Mouse (Mus musculus) hindbrain, embryonic 16.5 days (tissue): ENCODE results near the gene Gucy1a1. TPM values are rescaled to one million over a fixed set of nuclear protein-coding genes. Genes with fewer than 3 reads are reported as not detected.

Source experiments
- ATAC-seq: fragments of 200-750 bp; cut with Nextera tagmentation; 2 replicates; pipeline ENCODE4 v1.8.0; 2017; ENCODE audit warnings: moderate TSS enrichment, moderate library complexity
- H3K27ac ChIP-seq: fragments of 300-500 bp; sonication (generic); 2 replicates; pipeline ENCODE4 v1.5.1; 2014; ENCODE audit warnings: low read depth, mild to moderate bottlenecking, control low read depth, low read length, moderate library complexity
- H3K27me3 ChIP-seq: fragments of 300-500 bp; sonication (generic); replicated peaks from 2 replicates; pipeline ENCODE4 v1.6.1; 2014; ENCODE audit warnings: low read length; ENCODE audit not compliant: control insufficient read depth, insufficient read depth
- H3K36me3 ChIP-seq: fragments of 300-500 bp; sonication (generic); 2 replicates; pipeline ENCODE4 v1.6.1; 2014; ENCODE audit warnings: mild to moderate bottlenecking, low read length, moderate library complexity, mixed read lengths; ENCODE audit not compliant: control insufficient read depth, insufficient read depth
- H3K4me1 ChIP-seq: fragments of 300-500 bp; sonication (generic); 2 replicates; pipeline ENCODE4 v1.6.1; 2014; ENCODE audit warnings: low read depth, low read length; ENCODE audit not compliant: control insufficient read depth, insufficient read depth
- H3K4me2 ChIP-seq: fragments of 300-500 bp; sonication (generic); 2 replicates; pipeline ENCODE4 v1.6.1; 2014; ENCODE audit warnings: mild to moderate bottlenecking, low read length, control low read depth, moderate library complexity
- H3K4me3 ChIP-seq: fragments of 300-500 bp; sonication (generic); 2 replicates; pipeline ENCODE4 v1.5.1; 2014; ENCODE audit warnings: mild to moderate bottlenecking, low read length, control low read depth, moderate library complexity
- H3K9ac ChIP-seq: fragments of 300-500 bp; sonication (generic); 2 replicates; pipeline ENCODE4 v1.6.1; 2014; ENCODE audit warnings: low read depth, mild to moderate bottlenecking, control low read depth, low read length, moderate library complexity
- H3K9me3 ChIP-seq: fragments of 300-500 bp; sonication (generic); 2 replicates; pipeline ENCODE4 v1.6.1; 2014; ENCODE audit warnings: mild to moderate bottlenecking, low read length, moderate library complexity; ENCODE audit not compliant: control insufficient read depth
- WGBS: fragments of 180-500 bp; shearing (Covaris S2); extraction: QIAGEN DNeasy Blood & Tissue Kit; methylation state at CpG from one replicate; pipeline ENCODE4 v1.1.7; 2014; 5-methylcytosine and 5-hydroxymethylcytosine counted together
- polyA plus RNA-seq: library from polyadenylated mRNA; unstranded; fragments of >200 nt; fragmentation: Nextera tagmentation; extraction: Ambion mirVana; gene quantifications from 2 replicates; pipeline ENCODE4 v1.2.1, GENCODE M21; 2015

The Gucy1a1 gene
- polyA plus RNA-seq, 1 experiment from 2014 or later: 29.3 TPM

DNA sequence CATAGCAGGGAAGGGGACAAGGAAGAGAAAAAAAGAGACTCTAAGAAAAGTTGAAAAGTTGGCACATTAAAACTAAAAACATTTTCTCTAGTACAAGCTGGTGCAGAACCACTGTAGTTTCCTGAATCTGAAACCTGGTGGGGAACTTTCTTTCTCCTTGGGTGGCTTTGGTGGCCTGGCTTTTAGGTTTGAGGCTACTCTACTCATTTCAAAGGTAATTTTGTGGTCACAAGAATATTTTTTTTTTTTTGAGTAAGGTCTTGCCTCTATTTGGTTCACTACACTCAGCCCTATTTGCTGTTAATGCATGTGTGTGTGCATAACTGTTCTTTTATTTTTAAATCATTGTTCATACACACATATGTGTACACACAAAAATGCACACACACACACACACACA lies 389 bp upstream of the Gucy1a1 start:
- no peaks in the 10 kb centered on the region for H3K9me3 ChIP-seq
- H3K36me3 ChIP-seq: no peaks in the 10 kb centered on the region
- no peaks in the 10 kb centered on the region for H3K27me3 ChIP-seq
- peak overlapping the region; percentile 67 for H3K4me3 ChIP-seq
- peaks cover 4% of the 10 kb centered on the region; the same call in 1 of the 2 replicates for H3K4me1 ChIP-seq
- no peak for ATAC-seq
- no peak overlapping the region; the same call in 1 of the 2 replicates for H3K9ac ChIP-seq
- H3K27ac ChIP-seq: no peak overlapping the region
- peak overlapping the region; percentile 96 for H3K4me2 ChIP-seq

DNA sequence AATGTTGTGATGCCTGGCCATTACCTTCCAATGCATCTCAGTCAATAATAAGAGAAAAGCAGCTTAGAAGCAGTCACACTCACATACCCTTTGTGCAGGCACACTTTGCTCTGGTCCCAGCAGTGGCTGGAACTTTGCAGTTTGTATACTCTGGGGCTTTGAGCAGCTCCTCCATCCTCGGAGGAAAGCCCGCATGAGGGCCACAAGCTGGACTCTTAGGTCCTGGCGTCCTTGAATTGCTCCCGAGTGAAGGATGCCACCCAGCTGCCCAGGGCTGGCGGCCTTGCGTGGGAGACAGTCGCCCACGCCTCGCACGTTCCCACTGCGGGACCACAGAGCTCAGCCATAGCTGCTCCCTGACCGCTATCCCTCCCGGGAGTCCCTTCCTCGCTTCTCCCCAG lies 864 bp downstream of the Gucy1a1 start:
- Histone ChIP-seq H3K36me3 (no peaks in the 10 kb centered on the region), H3K4me3 (peak overlapping the region; percentile 67), H3K9me3 (no peaks in the 10 kb centered on the region), H3K27ac (peak overlapping the region; percentile 33; the same call in 1 of the 2 replicates), H3K27me3 (no peaks in the 10 kb centered on the region), H3K9ac (peak overlapping the region; percentile 82), H3K4me2 (peak overlapping the region; percentile 96), H3K4me1 (peaks cover 4% of the 10 kb centered on the region; the same call in 1 of the 2 replicates)
- ATAC-seq: peak; percentile 56
- whole genome bisulfite sequencing: 6% methylated on average over 14 of the region's 14 CpGs

DNA sequence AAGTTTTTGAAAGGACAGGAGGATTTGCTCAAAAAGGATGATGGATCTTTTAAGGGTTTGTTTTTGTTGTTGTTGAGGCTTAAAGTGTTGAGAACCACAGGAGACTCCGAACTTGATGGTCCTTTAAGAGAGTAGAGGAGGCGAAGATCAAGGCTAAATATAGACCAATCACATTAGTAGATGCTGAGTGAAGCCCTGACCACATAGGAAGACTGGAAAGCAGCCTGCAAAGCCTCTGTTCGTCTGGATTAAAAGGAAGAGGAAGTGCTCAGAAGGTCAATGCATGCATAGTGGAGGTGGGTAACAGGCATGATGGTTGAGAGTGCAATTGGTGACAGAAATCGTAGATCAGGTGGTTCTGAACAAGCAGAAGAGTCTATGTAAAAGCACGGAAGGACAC lies 4.8 kb downstream of the Gucy1a1 start:
- H3K9me3 ChIP-seq: no peaks in the 10 kb centered on the region

DNA sequence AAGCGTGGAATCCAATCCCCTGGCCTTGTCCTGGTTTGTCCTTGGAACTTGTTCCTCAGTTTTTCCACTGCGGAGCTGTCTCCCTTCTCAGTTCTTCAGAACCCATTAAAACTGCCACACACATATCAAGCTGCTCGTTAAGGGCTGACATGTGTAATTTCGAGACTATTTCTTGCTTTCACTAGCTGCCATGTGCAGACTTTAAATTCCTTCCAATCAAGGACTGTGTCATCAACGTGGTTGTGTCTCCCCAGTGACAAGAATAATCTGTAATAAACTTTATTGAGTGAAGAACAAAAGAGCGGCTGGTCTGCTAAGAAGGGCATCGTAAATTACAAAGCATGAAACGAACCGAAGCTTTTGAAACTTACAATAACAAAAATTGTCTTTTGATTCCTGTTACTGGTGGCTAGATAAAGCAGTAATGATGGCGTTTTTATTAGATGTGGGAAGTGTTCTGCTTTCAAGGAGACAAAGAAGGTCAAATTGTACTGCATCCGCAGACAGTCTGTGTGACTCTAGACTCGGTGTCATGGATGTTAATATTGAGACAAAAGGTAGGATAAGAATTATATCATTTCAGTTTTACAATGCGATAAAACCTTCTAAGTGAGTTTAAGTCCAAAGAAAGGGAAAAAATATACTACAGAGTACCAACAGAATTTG lies 7.5 kb downstream of the Gucy1a1 start:
- H3K27ac ChIP-seq: no peak overlapping the region
- H3K27me3 ChIP-seq: no peaks in the 10 kb centered on the region
- H3K9ac ChIP-seq: no peak overlapping the region
- WGBS: 59% methylated on average over 13 of the region's 13 CpGs
- H3K36me3 ChIP-seq: no peaks in the 10 kb centered on the region
- no peaks in the 10 kb centered on the region for H3K9me3 ChIP-seq
- H3K4me1 ChIP-seq: no peaks in the 10 kb centered on the region
- H3K4me2 ChIP-seq: no peak overlapping the region
- no peak overlapping the region for H3K4me3 ChIP-seq
- no peak for ATAC-seq

More for the DNA sequence above, 4.8 kb downstream of the Gucy1a1 start:
- Histone ChIP-seq H3K27me3 (no peaks in the 10 kb centered on the region), H3K4me1 (peaks cover 4% of the 10 kb centered on the region; the same call in 1 of the 2 replicates), H3K4me2 (no peak overlapping the region), H3K27ac (no peak overlapping the region), H3K4me3 (no peak overlapping the region), H3K36me3 (no peaks in the 10 kb centered on the region), H3K9ac (no peak overlapping the region)
- 66% methylated on average over 5 of the region's 5 CpGs for WGBS
- ATAC-seq: no peak

DNA sequence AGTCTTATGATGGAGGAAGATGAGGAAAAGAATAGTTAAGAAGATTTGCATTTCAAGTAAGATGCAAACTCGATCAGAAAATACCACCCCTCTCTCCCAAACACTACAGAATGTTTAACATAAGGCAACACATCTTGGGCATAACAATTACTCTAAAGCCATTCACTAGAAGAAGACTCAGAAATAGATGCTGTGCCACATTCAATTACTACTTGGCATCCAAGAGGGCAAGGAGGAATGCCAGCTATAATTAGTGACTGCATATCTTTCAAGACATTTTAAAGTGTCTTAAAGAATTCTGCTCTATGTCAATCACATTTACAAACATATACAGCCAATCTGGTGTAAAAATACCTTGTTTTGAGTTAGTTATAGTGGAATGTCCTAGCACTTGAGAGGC lies 10.1 kb downstream of the Gucy1a1 start:
- no peaks in the 10 kb centered on the region for H3K4me1 ChIP-seq
- H3K9me3 ChIP-seq: no peaks in the 10 kb centered on the region
- no peak overlapping the region for H3K27ac ChIP-seq
- ATAC-seq: no peak
- no peak overlapping the region for H3K4me3 ChIP-seq
- no peak overlapping the region for H3K9ac ChIP-seq
- 95% methylated on average over 1 of the region's 1 CpGs for WGBS
- H3K4me2 ChIP-seq: no peak overlapping the region
- no peaks in the 10 kb centered on the region for H3K27me3 ChIP-seq
- no peaks in the 10 kb centered on the region for H3K36me3 ChIP-seq

DNA sequence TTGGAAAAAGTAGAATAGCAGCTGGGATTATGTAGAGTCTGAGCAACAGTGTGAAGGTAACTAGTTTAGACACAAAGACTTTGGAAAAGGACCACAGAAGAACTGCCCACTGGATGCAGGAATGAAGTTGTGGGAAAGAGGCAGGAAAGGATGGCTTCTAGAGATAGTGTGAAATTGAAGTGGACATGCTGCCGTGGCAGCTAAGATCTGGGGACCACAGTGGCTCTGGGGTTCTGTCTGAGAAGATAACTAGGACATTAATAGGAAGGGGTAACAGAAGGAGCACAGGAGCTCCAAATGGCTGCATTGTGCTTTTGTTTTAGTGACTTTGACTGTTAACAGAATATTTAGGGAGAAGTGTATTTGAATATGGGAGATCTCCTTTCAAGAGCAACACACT lies 16.3 kb downstream of the Gucy1a1 start:
- no peaks in the 10 kb centered on the region for H3K4me1 ChIP-seq
- ATAC-seq: no peak
- H3K4me3 ChIP-seq: no peak overlapping the region
- H3K27ac ChIP-seq: no peak overlapping the region
- no peak overlapping the region for H3K9ac ChIP-seq
- H3K4me2 ChIP-seq: no peak overlapping the region
- H3K36me3 ChIP-seq: no peaks in the 10 kb centered on the region
- H3K9me3 ChIP-seq: no peaks in the 10 kb centered on the region
- no peaks in the 10 kb centered on the region for H3K27me3 ChIP-seq
- WGBS: 75% methylated on average over 1 of the region's 1 CpGs

DNA sequence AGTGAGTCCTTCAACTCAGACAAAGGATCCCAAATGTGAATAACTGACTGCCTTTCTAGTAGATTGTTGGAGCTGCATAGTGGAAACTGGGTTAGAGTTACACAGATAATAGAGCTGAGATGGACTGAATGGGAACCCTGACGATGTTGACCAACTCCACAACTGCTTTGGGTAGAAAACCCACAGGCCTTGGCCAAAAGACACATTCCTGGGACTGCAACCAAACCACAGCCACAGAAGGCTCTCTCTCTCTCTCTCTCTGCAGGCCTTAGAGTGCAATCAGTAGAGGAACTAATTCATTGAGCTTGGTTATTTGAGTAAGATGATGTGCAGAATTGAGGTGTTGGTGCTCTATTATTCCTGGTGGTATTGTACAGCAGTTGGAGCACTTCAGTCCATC lies 21.0 kb downstream of the Gucy1a1 start:
- no peaks in the 10 kb centered on the region for H3K9me3 ChIP-seq
- H3K27ac ChIP-seq: no peak overlapping the region
- H3K27me3 ChIP-seq: no peaks in the 10 kb centered on the region
- H3K4me2 ChIP-seq: no peak overlapping the region
- WGBS: 100% methylated on average over 1 of the region's 1 CpGs
- H3K36me3 ChIP-seq: no peaks in the 10 kb centered on the region
- no peak overlapping the region for H3K4me3 ChIP-seq
- no peak for ATAC-seq
- no peak overlapping the region for H3K9ac ChIP-seq
- H3K4me1 ChIP-seq: no peaks in the 10 kb centered on the region

DNA sequence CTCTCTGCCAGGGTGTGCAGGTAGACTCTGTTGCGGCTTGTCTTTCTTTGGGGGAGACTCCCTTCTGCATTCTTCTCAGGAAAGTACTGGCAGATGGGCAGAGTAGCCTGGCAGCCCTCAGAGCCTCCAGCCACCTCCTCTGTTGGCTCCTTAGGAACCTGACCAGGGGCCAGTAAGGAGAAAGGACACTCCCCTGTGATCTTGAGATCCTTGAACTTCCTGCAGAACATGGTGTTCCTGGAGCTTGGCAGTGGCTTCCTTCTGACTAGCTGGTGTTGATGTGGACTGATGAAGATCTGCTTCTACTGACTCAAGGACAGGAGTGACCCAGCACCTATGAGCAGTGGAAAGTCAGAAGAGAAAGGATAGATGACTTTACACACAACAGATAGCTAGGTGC lies 26.7 kb downstream of the Gucy1a1 start:
- no peaks in the 10 kb centered on the region for H3K27me3 ChIP-seq
- no peak overlapping the region for H3K9ac ChIP-seq
- H3K4me1 ChIP-seq: no peaks in the 10 kb centered on the region
- WGBS: 85% methylated on average over 1 of the region's 1 CpGs
- no peak overlapping the region for H3K4me2 ChIP-seq
- no peak for ATAC-seq
- H3K36me3 ChIP-seq: no peaks in the 10 kb centered on the region
- H3K9me3 ChIP-seq: no peaks in the 10 kb centered on the region
- no peak overlapping the region for H3K27ac ChIP-seq
- H3K4me3 ChIP-seq: no peak overlapping the region

DNA sequence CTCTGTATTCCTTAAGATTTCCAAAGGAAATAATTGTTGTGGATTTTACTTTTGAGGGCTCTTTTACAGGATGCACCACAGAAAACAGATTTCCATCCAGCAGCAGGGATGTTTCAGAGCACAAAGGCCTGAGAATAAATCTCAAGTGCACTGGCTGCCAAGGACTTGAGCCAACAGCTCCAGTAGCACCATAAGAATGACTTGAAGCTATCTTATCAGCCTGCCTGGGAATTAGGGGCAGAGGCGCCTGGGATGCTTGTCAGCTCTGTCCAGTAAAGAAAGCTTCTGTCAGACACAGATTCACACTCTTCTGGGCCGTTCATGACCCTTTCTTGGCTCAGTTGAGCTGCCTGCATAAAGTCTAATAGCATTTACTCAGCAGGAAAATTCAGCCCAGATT lies 33.1 kb downstream of the Gucy1a1 start:
- 84% methylated on average over 2 of the region's 2 CpGs for WGBS
- Histone ChIP-seq H3K4me1 (no peaks in the 10 kb centered on the region), H3K36me3 (no peaks in the 10 kb centered on the region), H3K9me3 (no peaks in the 10 kb centered on the region), H3K4me3 (no peak overlapping the region), H3K27me3 (no peaks in the 10 kb centered on the region), H3K27ac (no peak overlapping the region), H3K9ac (no peak overlapping the region), H3K4me2 (no peak overlapping the region)
- ATAC-seq: no peak
